Mouse (Mus musculus) left cerebral cortex, postnatal 10 days (tissue): ENCODE results near the gene Zc3h6. TPM values are rescaled to one million over a fixed set of nuclear protein-coding genes. Genes with fewer than 3 reads are reported as not detected.

ENCODE experiments used
- microRNA-seq: library from miRNA; unstranded; fragments of <30 nt; microRNA quantifications from one replicate; pipeline ENCODE4 v1.2.0, GENCODE M21; 2022
- total RNA-seq, 2 experiments: library from RNA; stranded (reverse); gene quantifications; 2 replicates each; pipeline ENCODE4 v1.2.3; 2021

Zc3h6 gene
- total RNA-seq, 2 experiments from 2014 or later = 11.3 to 12.2 TPM

Small RNA genes within 50 kb of the gene (microRNA-seq; reads per million reads assigned to microRNA genes)
- not detected for gene Gm22859

Other genes with a start within 250 kb of the Zc3h6 start
- gene Tmem87b, start 149.3 kb upstream of the Zc3h6 start, total RNA-seq = 10 to 100 TPM; 31.8 to 34.3 TPM
- gene Fbln7, start 104.4 kb upstream of the Zc3h6 start, total RNA-seq = 1 to 10 TPM; 5.3 to 5.5 TPM
- 1 to 10 TPM; 7.1 to 8.2 TPM for gene Zc3h8, start 23.3 kb upstream of the Zc3h6 start, total RNA-seq
- gene Gm10762, start 323 bp downstream of the Zc3h6 start, total RNA-seq = 10 to 100 TPM in 1 of 2 experiments, 1 to 10 TPM in 1; 8.7 to 11.8 TPM
- under 1 TPM in 1 of 2 experiments, not detected in 1; 0.26 TPM for gene Vinac1, start 80.8 kb downstream of the Zc3h6 start, total RNA-seq
- gene Ttl, start 98.5 kb downstream of the Zc3h6 start, total RNA-seq = 10 to 100 TPM; 85.0 to 90.5 TPM
- gene Polr1b, start 133.6 kb downstream of the Zc3h6 start, total RNA-seq = 10 to 100 TPM; 21.8 to 24.8 TPM
- gene Chchd5, start 162.3 kb downstream of the Zc3h6 start, total RNA-seq = 10 to 100 TPM; 12.0 to 12.5 TPM
- gene Slc20a1, start 231.4 kb downstream of the Zc3h6 start, total RNA-seq = 100 to 1,000 TPM; 123 to 124 TPM